Mouse (Mus musculus) MEL (cell line): ENCODE data around the gene Tmigd1. TPM values are rescaled to one million over a fixed set of nuclear protein-coding genes. Genes with fewer than 3 reads are reported as not detected.

Experiments used
- DNase-seq: peaks from one replicate; pipeline ENCODE4 v3.0.0; 2011; ENCODE audit warnings: low read depth, low spot score
- H3K27ac ChIP-seq: 2 replicates; pipeline ENCODE4 v1.5.1; 2012; ENCODE audit warnings: low read depth, mild to moderate bottlenecking, control low read depth, low read length, moderate library complexity; ENCODE audit not compliant: control insufficient read depth
- H3K27me3 ChIP-seq, 2 experiments: fragments of 150-350 bp in 1 of 2; sonication (generic) in 1 of 2; 2 replicates each; pipeline ENCODE4 v1.6.1; 2012; ENCODE audit warnings: low read length in 2 of 2, mild to moderate bottlenecking in 2 of 2, improper control_type of control experiment in 1 of 2, moderate library complexity in 1 of 2; ENCODE audit not compliant: insufficient read depth in 2 of 2, control insufficient read depth in 1 of 2
- H3K36me3 ChIP-seq, 2 experiments: 2 replicates each; pipeline ENCODE4 v1.6.1; 2012 to 2014; ENCODE audit warnings: low read length in 2 of 2, improper control_type of control experiment in 1 of 2, inconsistent platforms in 1 of 2, mild to moderate bottlenecking in 1 of 2; ENCODE audit not compliant: insufficient read depth in 2 of 2, control insufficient read depth in 1 of 2
- H3K4me1 ChIP-seq, 2 experiments: fragments of 150-350 bp in 1 of 2; sonication (generic) in 1 of 2; 2 replicates each; pipeline ENCODE4 v1.6.1; 2012; ENCODE audit warnings: low read length in 2 of 2, improper control_type of control experiment in 1 of 2, mild to moderate bottlenecking in 1 of 2; ENCODE audit not compliant: insufficient read depth in 2 of 2, control insufficient read depth in 1 of 2
- H3K4me3 ChIP-seq, 2 experiments: fragments of 150-350 bp in 1 of 2; sonication (generic) in 1 of 2; 2 replicates each; pipeline ENCODE4 v1.5.1; 2012; ENCODE audit warnings: low read depth in 2 of 2, low read length in 2 of 2, mild to moderate bottlenecking in 2 of 2, moderate library complexity in 2 of 2, control low read depth in 1 of 2, improper control_type of control experiment in 1 of 2; ENCODE audit not compliant: control insufficient read depth in 1 of 2, insufficient read depth in 1 of 2
- H3K79me2 ChIP-seq: 2 replicates; pipeline ENCODE4 v1.6.1; 2012; ENCODE audit warnings: mild to moderate bottlenecking, low read length, moderate library complexity; ENCODE audit not compliant: control insufficient read depth, poor library complexity, insufficient read depth
- H3K9ac ChIP-seq: 2 replicates; pipeline ENCODE4 v1.6.1; 2012; ENCODE audit warnings: low read depth, mild to moderate bottlenecking, control low read depth, low read length, moderate library complexity; ENCODE audit not compliant: control insufficient read depth, poor library complexity, severe bottlenecking
- H3K9me3 ChIP-seq: fragments of 150-350 bp; sonication (generic); replicated peaks from 2 replicates; pipeline ENCODE4 v1.6.1; 2012; ENCODE audit warnings: mild to moderate bottlenecking, low read length, improper control_type of control experiment, moderate library complexity; ENCODE audit not compliant: insufficient read depth
- CHD1 ChIP-seq: IDR thresholded peaks from 2 replicates; pipeline ENCODE4 v1.6.1; 2012; ENCODE audit warnings: low read depth, mild to moderate bottlenecking, inconsistent platforms, low read length, improper control_type of control experiment
- CHD2 ChIP-seq: IDR thresholded peaks from 2 replicates; pipeline ENCODE4 v1.6.1; 2011; ENCODE audit warnings: low read length, improper control_type of control experiment
- ELF1 ChIP-seq: IDR thresholded peaks from 2 replicates; pipeline ENCODE4 v1.6.1; 2014; ENCODE audit warnings: low read depth, mild to moderate bottlenecking, inconsistent platforms, low read length, improper control_type of control experiment, moderate library complexity
- EP300 ChIP-seq, 2 experiments: IDR thresholded peaks; 2 replicates each; pipeline ENCODE4 v1.6.1; 2011; ENCODE audit warnings: improper control_type of control experiment in 2 of 2, low read length in 2 of 2, low read depth in 1 of 2, mild to moderate bottlenecking in 1 of 2
- ETS1 ChIP-seq: IDR thresholded peaks from 2 replicates; pipeline ENCODE4 v1.6.1; 2012; ENCODE audit warnings: low read depth, mild to moderate bottlenecking, inconsistent platforms, low read length, improper control_type of control experiment, moderate library complexity
- GABPA ChIP-seq: IDR thresholded peaks from 2 replicates; pipeline ENCODE4 v1.6.1; 2012; ENCODE audit warnings: low read depth, mild to moderate bottlenecking, inconsistent platforms, low read length, improper control_type of control experiment, moderate library complexity
- GATA1 ChIP-seq: IDR thresholded peaks from 2 replicates; pipeline ENCODE4 v1.6.1; 2011; ENCODE audit warnings: low read depth, low read length, improper control_type of control experiment
- HCFC1 ChIP-seq: IDR thresholded peaks from 2 replicates; pipeline ENCODE4 v1.6.1; 2012; ENCODE audit warnings: low read depth, mild to moderate bottlenecking, inconsistent platforms, low read length, improper control_type of control experiment, moderate library complexity
- JUND ChIP-seq: IDR thresholded peaks from 2 replicates; pipeline ENCODE4 v1.6.1; 2011; ENCODE audit warnings: low read depth, mild to moderate bottlenecking, improper control_type of control experiment, low read length
- KAT2A ChIP-seq: conservative IDR thresholded peaks from 2 replicates; pipeline ENCODE4 v1.6.1; 2012; ENCODE audit warnings: low read depth, low read length, improper control_type of control experiment, inconsistent platforms
- MAFK ChIP-seq: IDR thresholded peaks from 2 replicates; pipeline ENCODE4 v1.6.1; 2011; ENCODE audit warnings: low read depth, mild to moderate bottlenecking, low read length, improper control_type of control experiment, borderline replicate concordance
- MAX ChIP-seq: IDR thresholded peaks from 2 replicates; pipeline ENCODE4 v1.6.1; 2011; ENCODE audit warnings: low read length, improper control_type of control experiment
- MAZ ChIP-seq: IDR thresholded peaks from 2 replicates; pipeline ENCODE4 v1.6.1; 2012; ENCODE audit warnings: low read depth, mild to moderate bottlenecking, inconsistent platforms, low read length, improper control_type of control experiment
- MEF2A ChIP-seq: IDR thresholded peaks from 2 replicates; pipeline ENCODE4 v1.6.1; 2014; ENCODE audit warnings: low read depth, mild to moderate bottlenecking, inconsistent platforms, low read length, improper control_type of control experiment; ENCODE audit not compliant: poor library complexity, insufficient replicate concordance, severe bottlenecking; ENCODE audit errors: extremely low read depth
- MXI1 ChIP-seq: IDR thresholded peaks from 2 replicates; pipeline ENCODE4 v1.6.1; 2011; ENCODE audit warnings: mild to moderate bottlenecking, low read depth, low read length, improper control_type of control experiment
- MYC ChIP-seq: IDR thresholded peaks from 2 replicates; pipeline ENCODE4 v1.6.1; 2011; ENCODE audit warnings: low read depth, mild to moderate bottlenecking, low read length, improper control_type of control experiment, moderate library complexity
- NELFE ChIP-seq: IDR thresholded peaks from 2 replicates; pipeline ENCODE4 v1.6.1; 2011; ENCODE audit warnings: low read depth, low read length, improper control_type of control experiment
- NRF1 ChIP-seq: IDR thresholded peaks from 2 replicates; pipeline ENCODE4 v1.6.1; 2014; ENCODE audit warnings: low read depth, mild to moderate bottlenecking, inconsistent platforms, low read length, improper control_type of control experiment, moderate library complexity; ENCODE audit not compliant: poor library complexity, insufficient read depth, severe bottlenecking
- POLR2A ChIP-seq, 2 experiments: IDR thresholded peaks; 2 replicates each; pipeline ENCODE4 v1.6.1; 2011 to 2012; ENCODE audit warnings: low read length in 2 of 2, mild to moderate bottlenecking in 2 of 2, control low read depth in 1 of 2, improper control_type of control experiment in 1 of 2, low read depth in 1 of 2, moderate library complexity in 1 of 2; ENCODE audit not compliant: control insufficient read depth in 1 of 2, insufficient read depth in 1 of 2, poor library complexity in 1 of 2
- POLR2AphosphoS2 ChIP-seq: IDR thresholded peaks from 2 replicates; pipeline ENCODE4 v1.6.1; 2011; ENCODE audit warnings: low read length, improper control_type of control experiment
- RAD21 ChIP-seq: IDR thresholded peaks from 2 replicates; pipeline ENCODE4 v1.6.1; 2011; ENCODE audit warnings: mild to moderate bottlenecking, low read depth, low read length, improper control_type of control experiment
- RCOR1 ChIP-seq: IDR thresholded peaks from 2 replicates; pipeline ENCODE4 v1.6.1; 2012; ENCODE audit warnings: low read depth, mild to moderate bottlenecking, inconsistent platforms, low read length, improper control_type of control experiment
- SIN3A ChIP-seq: IDR thresholded peaks from 2 replicates; pipeline ENCODE4 v1.6.1; 2012; ENCODE audit warnings: low read length, improper control_type of control experiment, inconsistent platforms
- TAL1 ChIP-seq: IDR thresholded peaks from 2 replicates; pipeline ENCODE4 v1.6.1; 2012; ENCODE audit warnings: mild to moderate bottlenecking, inconsistent platforms, low read length, moderate library complexity, mixed read lengths
- TBP ChIP-seq: IDR thresholded peaks from 2 replicates; pipeline ENCODE4 v1.8.0; 2011; ENCODE audit warnings: low read depth, low read length, improper control_type of control experiment
- TCF12 ChIP-seq: IDR thresholded peaks from 2 replicates; pipeline ENCODE4 v1.6.1; 2014; ENCODE audit warnings: low read depth, mild to moderate bottlenecking, inconsistent platforms, low read length, improper control_type of control experiment, moderate library complexity
- UBTF ChIP-seq: IDR thresholded peaks from 2 replicates; pipeline ENCODE4 v1.6.1; 2012; ENCODE audit warnings: low read depth, mild to moderate bottlenecking, inconsistent platforms, low read length, improper control_type of control experiment, moderate library complexity, borderline replicate concordance; ENCODE audit not compliant: insufficient read depth
- USF1 ChIP-seq: IDR thresholded peaks from 2 replicates; pipeline ENCODE4 v1.6.1; 2014; ENCODE audit warnings: low read depth, mild to moderate bottlenecking, inconsistent platforms, low read length, improper control_type of control experiment, moderate library complexity
- ZC3H11A ChIP-seq: IDR thresholded peaks from 2 replicates; pipeline ENCODE4 v1.6.1; 2012; ENCODE audit warnings: low read depth, mild to moderate bottlenecking, inconsistent platforms, low read length, improper control_type of control experiment
- ZMIZ1 ChIP-seq: IDR thresholded peaks from 2 replicates; pipeline ENCODE4 v1.6.1; 2012; ENCODE audit warnings: low read depth, mild to moderate bottlenecking, inconsistent platforms, low read length, improper control_type of control experiment, moderate library complexity
- ZNF384 ChIP-seq: IDR thresholded peaks from 2 replicates; pipeline ENCODE4 v1.6.1; 2012; ENCODE audit warnings: low read depth, mild to moderate bottlenecking, inconsistent platforms, low read length, improper control_type of control experiment
- polyA plus RNA-seq, 2 experiments: library from polyadenylated mRNA; stranded (reverse) in 1 of 2; unstranded in 1 of 2; fragments of >175 nt in 1 of 2; fragments of >200 nt in 1 of 2; gene quantifications; 2 replicates each; pipeline versions ENCODE4 v1.2.1 to v1.2.4; 2012; ENCODE audit warnings: low replicate concordance in 2 of 2, low read depth in 1 of 2; ENCODE audit not compliant: insufficient read length in 2 of 2, insufficient read depth in 1 of 2, missing spikeins in 1 of 2
- total RNA-seq: library from RNA; depleted of rRNA; stranded (reverse); fragments of 300-350 nt; gene quantifications from 2 replicates; pipeline ENCODE4 v1.2.3, GENCODE M21; 2012

Tmigd1 gene
- total and polyA plus RNA-seq, 3 experiments = not detected

DNA sequence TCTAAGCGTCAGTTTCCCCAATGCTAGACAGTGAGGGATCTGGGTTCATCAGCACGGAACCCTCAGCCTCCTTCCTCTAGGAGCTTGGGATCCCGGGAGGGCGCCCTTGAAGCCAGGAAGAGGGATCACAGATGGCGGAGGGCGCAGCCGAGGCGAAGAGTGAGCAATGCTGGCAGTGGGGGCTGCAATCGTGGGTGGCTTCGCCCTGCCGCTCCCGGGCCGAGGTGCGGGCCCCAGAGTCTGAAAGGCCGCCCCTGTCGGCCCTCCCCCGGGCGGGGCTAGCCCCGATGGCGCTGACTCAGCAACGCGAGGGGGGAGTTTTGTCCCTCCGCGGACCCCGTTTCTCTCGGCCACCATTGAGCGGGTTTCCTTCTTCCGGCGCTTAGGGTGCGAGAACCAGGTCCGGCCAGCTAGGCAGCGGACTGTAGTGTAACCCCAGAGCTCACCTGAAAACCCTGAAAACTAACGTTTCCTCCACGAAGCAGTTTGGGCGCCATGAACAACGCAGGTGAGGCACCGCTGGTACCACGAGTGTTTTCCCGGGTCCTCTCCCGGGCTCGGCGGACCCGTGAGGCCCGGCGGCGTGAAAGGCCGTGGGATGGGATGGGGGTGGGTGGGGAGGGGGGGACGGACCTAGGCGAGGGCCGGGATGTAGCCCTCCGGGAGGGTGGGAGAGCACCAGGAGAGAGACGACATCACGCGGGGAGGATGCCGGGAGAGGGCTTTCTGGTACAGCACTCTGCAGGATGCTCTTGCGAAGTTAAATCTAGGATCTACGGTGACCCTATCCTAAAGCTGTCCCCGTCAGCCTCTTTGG lies 43.6 kb downstream of the Tmigd1 start:
- Histone ChIP-seq H3K79me2 (peaks cover 16% of the 10 kb centered on the region), H3K9ac (peak overlapping the region; percentile 94), H3K27me3 (peaks cover 5 to 13% of the 10 kb centered on the region in 2 experiments), H3K4me3 (peak overlapping the region; percentile 88 to 90), H3K36me3 (peaks cover 8 to 18% of the 10 kb centered on the region in 2 experiments), H3K4me1 (peaks cover 9 to 12% of the 10 kb centered on the region in 2 experiments), H3K27ac (peak overlapping the region; percentile 57), H3K9me3 (no peaks in the 10 kb centered on the region)
- TF ChIP-seq CHD2 = no peak
- TF ChIP-seq MAZ = peak; percentile 91; the same call in 1 of the 2 replicates
- TF ChIP-seq TBP = peak; percentile 64; the same call in 1 of the 2 replicates
- peak in 1 of 2 experiments; percentile 31; a peak in 1 of 4 replicates for TF ChIP-seq EP300 (IDR thresholded peaks at IDR 0.05; ENCODE audit: low read depth in 1 of 2, low read length in 2 of 2)
- peak; percentile 100 for TF ChIP-seq MAFK
- no peak for TF ChIP-seq ZNF384
- no peak for TF ChIP-seq NRF1
- peak; percentile 74 for TF ChIP-seq ETS1
- TF ChIP-seq USF1 = no peak; the same call in 1 of the 2 replicates
- TF ChIP-seq ELF1 = peak; percentile 96
- peak; percentile 61; the same call in 1 of the 2 replicates for TF ChIP-seq KAT2A
- no peak for TF ChIP-seq GATA1
- TF ChIP-seq ZMIZ1 = peak; percentile 29; the same call in 1 of the 2 replicates
- peak; percentile 88 for TF ChIP-seq NELFE
- TF ChIP-seq MYC = peak; percentile 13; the same call in 1 of the 2 replicates
- TF ChIP-seq TCF12 = peak; percentile 60; the same call in 1 of the 2 replicates
- 0 out of 2 replicates have a peak, but pooled peaks have one; percentile 78 for TF ChIP-seq UBTF
- TF ChIP-seq POLR2AphosphoS2 = peak; percentile 59; the same call in 1 of the 2 replicates
- TF ChIP-seq TAL1 = no peak
- TF ChIP-seq CHD1 = no peak
- peak; percentile 93 for TF ChIP-seq HCFC1
- TF ChIP-seq MAX = peak; percentile 58
- peak; percentile 81 to 87 for TF ChIP-seq POLR2A (IDR thresholded peaks at IDR 0.05; ENCODE audit: control insufficient read depth in 1 of 2, insufficient read depth in 1 of 2, low read depth in 1 of 2, low read length in 2 of 2, poor library complexity in 1 of 2)
- TF ChIP-seq SIN3A = peak; percentile 93
- no peak for TF ChIP-seq ZC3H11A
- no peak for TF ChIP-seq RAD21
- TF ChIP-seq RCOR1 = peak; percentile 34; the same call in 1 of the 2 replicates
- TF ChIP-seq JUND = no peak
- 0 out of 2 replicates have a peak, but pooled peaks have one; percentile 34 for TF ChIP-seq MXI1
- TF ChIP-seq MEF2A = 0 out of 2 replicates have a peak, but pooled peaks have one; percentile 11
- TF ChIP-seq GABPA = peak; percentile 27; the same call in 1 of the 2 replicates
- peak; percentile 94 for DNase-seq
